Mouse (Mus musculus) midbrain, postnatal 0 days (tissue): ENCODE results near the gene Gm609. TPM values are rescaled to one million over a fixed set of nuclear protein-coding genes. Genes with fewer than 3 reads are reported as not detected.
A peak's percentile ranks its signal among the peaks of the same experiment; 100 is the strongest.
"Not testable (repeated sequence)": the region's sequence is repeated elsewhere in the genome, so short reads cannot be mapped to it uniquely, and the experiment has no call there.

Experiments
- ATAC-seq: fragments of 200-750 bp; cut with Nextera tagmentation; 2 replicates; pipeline ENCODE4 v1.8.0; 2017; ENCODE audit warnings: moderate number of reproducible peaks, mild to moderate bottlenecking, moderate TSS enrichment, moderate library complexity; ENCODE audit not compliant: low FRiP score
- DNase-seq: peaks from one replicate; pipeline ENCODE4 v3.0.0-alpha.2; 2015; ENCODE audit warnings: low spot score
- H3K27ac ChIP-seq: fragments of 300-500 bp; sonication (generic); 2 replicates; pipeline ENCODE4 v1.5.1; 2014; ENCODE audit warnings: low read depth, mild to moderate bottlenecking, low read length, mixed read lengths
- H3K27me3 ChIP-seq: fragments of 300-500 bp; sonication (generic); 2 replicates; pipeline ENCODE4 v1.6.1; 2014; ENCODE audit warnings: low read length, control low read depth, mixed read lengths; ENCODE audit not compliant: insufficient read depth
- H3K36me3 ChIP-seq: fragments of 300-500 bp; sonication (generic); 2 replicates; pipeline ENCODE4 v1.6.1; 2014; ENCODE audit warnings: low read length, control low read depth, mixed read lengths; ENCODE audit not compliant: insufficient read depth
- H3K4me1 ChIP-seq: fragments of 300-500 bp; sonication (generic); 2 replicates; pipeline ENCODE4 v1.6.1; 2014; ENCODE audit warnings: mild to moderate bottlenecking, control low read depth, antibody characterized with exemption, low read length, mixed read lengths; ENCODE audit not compliant: insufficient read depth
- H3K4me2 ChIP-seq: fragments of 300-500 bp; sonication (generic); 2 replicates; pipeline ENCODE4 v1.6.1; 2014; ENCODE audit warnings: low read depth, mild to moderate bottlenecking, low read length, mixed read lengths; ENCODE audit not compliant: poor library complexity, severe bottlenecking
- H3K4me3 ChIP-seq: fragments of 300-500 bp; sonication (generic); 2 replicates; pipeline ENCODE4 v1.5.1; 2014; ENCODE audit warnings: low read depth, mild to moderate bottlenecking, low read length, moderate library complexity
- H3K9ac ChIP-seq: fragments of 300-500 bp; sonication (generic); replicated peaks from 2 replicates; pipeline ENCODE4 v1.6.1; 2014; ENCODE audit warnings: mild to moderate bottlenecking, low read length, moderate library complexity, mixed read lengths; ENCODE audit not compliant: poor library complexity, severe bottlenecking
- H3K9me3 ChIP-seq: fragments of 300-500 bp; sonication (generic); 2 replicates; pipeline ENCODE4 v1.6.1; 2016; ENCODE audit warnings: low read length, control low read depth
- CTCF ChIP-seq: IDR thresholded peaks from 2 replicates; pipeline ENCODE4 v1.5.1; 2016; ENCODE audit warnings: antibody characterized with exemption, mild to moderate bottlenecking
- WGBS: fragments of 180-500 bp; shearing (Covaris S2); extraction: QIAGEN DNeasy Blood & Tissue Kit; methylation state at CpG from one replicate; pipeline ENCODE4 v1.1.7; 2014; 5-methylcytosine and 5-hydroxymethylcytosine counted together
- polyA plus RNA-seq: library from polyadenylated mRNA; unstranded; fragments of >200 nt; fragmentation: Nextera tagmentation; extraction: Ambion mirVana; gene quantifications from 2 replicates; pipeline ENCODE4 v1.2.1, GENCODE M21; 2015
- total RNA-seq: library from RNA; depleted of rRNA; stranded (reverse); fragments of >200 nt; gene quantifications from 2 replicates; pipeline ENCODE4 v1.2.3, GENCODE M21; 2014

The Gm609 gene
- total and polyA plus RNA-seq, 2 experiments from 2014 or later, result not detected

- H3K4me2 ChIP-seq, result no peak overlapping the region
- H3K27me3 ChIP-seq, result no peaks in the 10 kb centered on the region
- H3K9me3 ChIP-seq, result no peaks in the 10 kb centered on the region
- no peak overlapping the region for H3K4me3 ChIP-seq
- TF ChIP-seq CTCF, result no peak
- DNase-seq (no peak), ATAC-seq (no peak)
- H3K27ac ChIP-seq, result no peak overlapping the region
- no peaks in the 10 kb centered on the region for H3K36me3 ChIP-seq
- H3K4me1 ChIP-seq, result no peaks in the 10 kb centered on the region
- 84% methylated on average over 1 of the region's 1 CpGs for WGBS
- no peak overlapping the region for H3K9ac ChIP-seq
Observed at GRCm38 (mm10) chr16:45495326-45495725, 2.6 kb upstream of the Gm609 start.

DNA sequence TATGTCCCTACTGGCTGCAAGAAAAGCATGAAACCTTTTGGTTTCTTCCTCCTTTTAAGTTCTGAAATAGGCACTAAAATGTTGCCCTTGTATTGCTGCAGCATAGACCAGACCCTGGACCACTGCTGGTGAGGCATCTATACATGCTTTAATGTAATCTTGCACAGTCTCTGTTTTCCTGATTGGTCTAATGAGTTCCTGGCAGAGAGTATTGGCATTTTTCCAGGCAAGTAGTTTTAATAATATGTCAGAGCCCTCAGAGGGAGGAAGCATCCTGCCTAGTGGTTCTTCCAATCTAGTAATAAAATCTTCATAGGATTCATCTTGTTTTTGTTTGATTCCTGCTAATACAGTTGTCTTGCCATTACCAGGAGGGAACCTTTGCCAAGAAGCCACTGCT is 15.8 kb downstream of the Gm609 start:
- ATAC-seq (no peak), DNase-seq (peak; percentile 4)
- H3K9me3 ChIP-seq, result no peaks in the 10 kb centered on the region
- no peak for TF ChIP-seq CTCF
- H3K4me3 ChIP-seq, result no peak overlapping the region
- H3K27me3 ChIP-seq, result no peaks in the 10 kb centered on the region
- no peak overlapping the region for H3K27ac ChIP-seq
- H3K36me3 ChIP-seq, result no peaks in the 10 kb centered on the region
- no peak overlapping the region for H3K9ac ChIP-seq
- H3K4me1 ChIP-seq, result no peaks in the 10 kb centered on the region
- H3K4me2 ChIP-seq, result no peak overlapping the region

- WGBS, result 70% methylated on average over 3 of the region's 3 CpGs
- H3K4me1 ChIP-seq, H3K36me3 ChIP-seq, H3K27me3 ChIP-seq, ATAC-seq, H3K4me2 ChIP-seq, H3K9ac ChIP-seq, DNase-seq, H3K4me3 ChIP-seq, H3K27ac ChIP-seq, H3K9me3 ChIP-seq: not testable (repeated sequence)
Observed at GRCm38 (mm10) chr16:45471836-45472235, 20.9 kb downstream of the Gm609 start.

- Histone ChIP-seq H3K9me3 (no peaks in the 10 kb centered on the region), H3K27ac (no peak overlapping the region), H3K27me3 (no peaks in the 10 kb centered on the region), H3K4me3 (no peak overlapping the region), H3K4me2 (no peak overlapping the region), H3K4me1 (no peaks in the 10 kb centered on the region), H3K36me3 (no peaks in the 10 kb centered on the region), H3K9ac (no peak overlapping the region)
- ATAC-seq (no peak), DNase-seq (no peak)
- TF ChIP-seq CTCF, result no peak
Observed at GRCm38 (mm10) chr16:45454762-45455161, 38.0 kb downstream of the Gm609 start.

DNA sequence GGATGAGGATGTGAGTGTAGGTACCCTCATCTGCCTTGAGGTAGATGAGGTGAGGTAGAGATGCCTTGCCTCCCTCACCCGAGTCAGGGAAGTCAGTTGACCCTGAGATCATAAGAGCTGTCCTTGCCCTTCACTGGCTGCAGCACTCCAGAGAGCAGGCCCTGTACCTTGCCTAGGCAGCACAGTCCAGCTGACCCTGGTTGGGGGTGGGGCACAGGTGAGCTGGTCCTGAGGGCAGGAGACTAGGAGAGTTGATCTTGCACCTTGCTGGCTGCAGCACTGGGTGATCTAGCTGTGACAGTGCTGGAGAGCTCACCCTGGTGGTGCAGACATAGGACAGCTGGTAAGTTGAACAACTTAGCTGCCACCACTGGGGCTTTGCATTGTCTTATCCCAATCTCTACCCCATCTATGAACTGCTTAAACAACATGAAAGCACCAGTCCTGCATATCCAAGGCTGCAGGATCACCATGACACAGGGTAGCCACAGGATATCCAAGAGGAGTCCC is 55.5 kb downstream of the Gm609 start:
- Histone ChIP-seq H3K27me3 (no peaks in the 10 kb centered on the region), H3K9me3 (no peaks in the 10 kb centered on the region), H3K4me3 (no peak overlapping the region), H3K27ac (no peak overlapping the region), H3K36me3 (no peaks in the 10 kb centered on the region), H3K9ac (no peak overlapping the region), H3K4me1 (no peaks in the 10 kb centered on the region), H3K4me2 (no peak overlapping the region)
- no peak for TF ChIP-seq CTCF
- WGBS, result 92% methylated on average over 1 of the region's 1 CpGs
- DNase-seq, result no peak
- ATAC-seq, result no peak

DNA sequence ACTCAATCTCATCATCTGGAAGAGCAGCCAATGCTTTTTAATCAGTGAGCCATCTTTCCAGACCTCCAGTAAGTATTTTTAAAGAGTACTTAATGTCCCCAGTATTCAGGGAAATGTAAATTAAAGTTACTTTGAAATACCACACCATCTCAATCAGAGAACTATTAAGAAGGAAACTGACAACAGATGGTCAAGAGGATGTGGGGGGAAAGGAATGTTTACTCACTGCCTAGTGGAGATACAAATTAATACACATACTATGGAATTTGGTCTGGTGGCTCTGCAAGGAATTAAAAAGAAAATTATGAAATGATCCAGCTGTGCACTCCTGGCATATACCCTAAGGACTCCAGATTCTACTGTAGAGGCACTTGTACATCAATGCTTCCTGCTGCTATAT is 57.2 kb downstream of the Gm609 start:
- H3K27me3 ChIP-seq, result no peaks in the 10 kb centered on the region
- no peak overlapping the region for H3K27ac ChIP-seq
- H3K4me1 ChIP-seq, result no peaks in the 10 kb centered on the region
- ATAC-seq (no peak), DNase-seq (no peak)
- no peaks in the 10 kb centered on the region for H3K9me3 ChIP-seq
- no peak overlapping the region for H3K4me3 ChIP-seq
- no peak overlapping the region for H3K9ac ChIP-seq
- H3K4me2 ChIP-seq, result no peak overlapping the region
- TF ChIP-seq CTCF, result no peak
- H3K36me3 ChIP-seq, result no peaks in the 10 kb centered on the region
